Mouse (Mus musculus) lung, embryonic 14.5 days (tissue): Measurements from ENCODE around the gene Tulp2. TPM values are rescaled to one million over a fixed set of nuclear protein-coding genes. Genes with fewer than 3 reads are reported as not detected.
A peak's percentile ranks its signal among the peaks of the same experiment; 100 is the strongest.

Source experiments
- ATAC-seq: fragments of 200-750 bp; cut with Nextera tagmentation; 2 replicates; pipeline ENCODE4 v1.8.0; 2017; ENCODE audit warnings: mild to moderate bottlenecking, moderate TSS enrichment, moderate library complexity; ENCODE audit not compliant: insufficient read depth
- DNase-seq: peaks from one replicate; pipeline ENCODE4 v3.0.0-alpha.2; 2015
- H3K27ac ChIP-seq: fragments of 300-500 bp; sonication (generic); 2 replicates; pipeline ENCODE4 v1.5.1; 2014; ENCODE audit warnings: low read depth, mild to moderate bottlenecking, moderate library complexity
- H3K27me3 ChIP-seq: fragments of 300-500 bp; sonication (generic); 2 replicates; pipeline ENCODE4 v1.6.1; 2014; ENCODE audit warnings: low read length, control low read depth; ENCODE audit not compliant: insufficient read depth
- H3K36me3 ChIP-seq: fragments of 300-500 bp; sonication (generic); 2 replicates; pipeline ENCODE4 v1.6.1; 2014; ENCODE audit warnings: control low read depth; ENCODE audit not compliant: insufficient read depth
- H3K4me1 ChIP-seq: fragments of 300-500 bp; sonication (generic); 2 replicates; pipeline ENCODE4 v1.6.1; 2014; ENCODE audit warnings: antibody characterized with exemption, control low read depth; ENCODE audit not compliant: insufficient read depth
- H3K4me2 ChIP-seq: fragments of 300-500 bp; sonication (generic); 2 replicates; pipeline ENCODE4 v1.6.1; 2014; ENCODE audit warnings: mild to moderate bottlenecking
- H3K4me3 ChIP-seq: fragments of 300-500 bp; sonication (generic); 2 replicates; pipeline ENCODE4 v1.5.1; 2014; ENCODE audit warnings: low read depth, low read length
- H3K9ac ChIP-seq: fragments of 300-500 bp; sonication (generic); 2 replicates; pipeline ENCODE4 v1.6.1; 2014
- H3K9me3 ChIP-seq: fragments of 300-500 bp; sonication (generic); 2 replicates; pipeline ENCODE4 v1.6.1; 2016; ENCODE audit warnings: low read depth, low read length, control low read depth
- CTCF ChIP-seq: IDR thresholded peaks from 2 replicates; pipeline ENCODE4 v1.5.1; 2016; ENCODE audit warnings: antibody characterized with exemption, low read depth
- WGBS: fragments of 180-500 bp; shearing (Covaris S2); extraction: QIAGEN DNeasy Blood & Tissue Kit; methylation state at CpG from one replicate; pipeline ENCODE4 v1.1.7; 2014; 5-methylcytosine and 5-hydroxymethylcytosine counted together
- polyA plus RNA-seq: library from polyadenylated mRNA; unstranded; fragments of >200 nt; fragmentation: Nextera tagmentation; extraction: Ambion mirVana; gene quantifications from 2 replicates; pipeline ENCODE4 v1.2.1, GENCODE M21; 2014

Tulp2 gene
- polyA plus RNA-seq, 1 experiment from 2014 or later = 0.86 TPM

DNA sequence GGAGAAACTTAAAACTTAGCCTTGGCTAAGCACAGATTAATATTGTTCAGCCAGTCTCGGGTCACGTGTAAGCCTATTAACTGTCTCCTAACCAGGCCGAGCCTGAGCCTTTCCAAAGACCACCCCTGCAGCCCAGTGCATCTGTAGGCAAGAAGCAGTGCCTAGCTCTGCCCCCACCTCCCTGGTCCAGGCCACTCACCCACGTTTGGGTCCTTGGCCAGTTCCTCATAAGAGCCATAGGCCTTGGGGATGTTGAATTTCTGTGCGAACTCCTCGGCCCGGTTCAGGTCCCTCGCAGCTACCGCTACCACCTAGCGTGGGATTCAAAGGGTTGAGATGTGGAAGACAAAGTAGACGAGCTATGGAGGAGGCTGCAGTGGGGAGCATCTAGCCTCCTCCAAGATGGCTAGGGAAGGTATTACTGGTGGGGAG lies 6.2 kb downstream of the Tulp2 start:
- ATAC-seq (no peak; the same call in 1 of the 2 replicates), DNase-seq (no peak)
- 33% methylated on average over 11 of the region's 11 CpGs for WGBS
- H3K27me3 ChIP-seq = no peaks in the 10 kb centered on the region
- peak overlapping the region; percentile 45 for H3K4me3 ChIP-seq
- peak overlapping the region; percentile 64 for H3K9ac ChIP-seq
- peak overlapping the region; percentile 73 for H3K4me2 ChIP-seq
- H3K4me1 ChIP-seq = no peaks in the 10 kb centered on the region
- no peak for TF ChIP-seq CTCF
- H3K9me3 ChIP-seq = no peaks in the 10 kb centered on the region
- H3K27ac ChIP-seq = peak overlapping the region; percentile 77
- peaks cover 2% of the 10 kb centered on the region for H3K36me3 ChIP-seq

DNA sequence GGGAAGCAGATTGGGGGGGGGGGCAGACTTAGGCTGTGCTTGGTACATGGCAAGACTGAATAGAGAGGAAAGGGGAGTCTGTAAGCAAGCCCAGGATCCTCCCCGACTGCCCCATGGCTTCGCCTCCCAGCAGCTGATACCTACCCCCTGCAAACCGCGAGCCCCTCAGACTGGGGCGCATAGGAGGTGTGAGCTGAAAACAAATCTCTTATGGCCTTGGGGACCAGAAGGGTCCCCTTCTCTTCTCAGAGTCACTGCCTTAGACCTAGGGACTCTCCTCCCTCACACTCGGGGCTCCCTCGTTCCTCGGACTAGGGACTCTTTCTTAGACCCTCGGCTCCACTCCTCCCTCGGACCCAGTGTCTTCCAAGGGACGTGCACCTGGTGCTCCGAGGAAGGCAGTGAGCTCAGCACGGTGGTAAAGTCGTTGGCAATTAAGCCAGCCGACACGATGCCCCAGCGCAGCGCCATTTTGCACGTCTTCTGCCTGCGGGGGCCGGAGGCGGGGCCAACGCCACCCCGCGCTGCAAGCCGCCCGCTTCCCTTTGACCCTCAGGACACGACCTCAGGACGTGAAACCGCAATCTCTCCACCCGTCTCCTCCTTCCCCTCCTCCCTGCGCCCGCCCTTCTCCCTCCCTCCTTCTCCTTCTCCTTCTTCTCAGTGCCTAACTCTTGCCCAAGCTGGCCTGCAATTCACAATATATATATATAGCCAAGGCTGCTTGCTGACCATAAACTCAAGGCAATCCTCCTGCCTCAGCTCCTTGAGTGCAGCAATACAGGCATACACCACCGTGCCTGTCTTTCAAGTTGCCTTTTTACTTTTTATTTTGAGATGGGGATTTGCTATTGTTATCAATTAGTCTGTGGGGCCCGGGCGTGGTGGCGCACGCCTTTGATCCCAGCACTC lies 6.9 kb downstream of the Tulp2 start, which contains the start of gene Dhdh:
TSS of gene Dhdh (minus strand) at position 513 of the 912 bp plus-strand sequence.
- peak within 1 kb of the TSS; percentile 64 for H3K9ac ChIP-seq
- peaks cover 9% of the 10 kb centered on the region for H3K36me3 ChIP-seq
- no peaks in the 10 kb centered on the region for H3K27me3 ChIP-seq
- H3K4me3 ChIP-seq = peak within 1 kb of the TSS; percentile 45
- DNase-seq (peak; percentile 70), ATAC-seq (peak; percentile 59)
- H3K9me3 ChIP-seq = no peaks in the 10 kb centered on the region
- no peaks in the 10 kb centered on the region for H3K4me1 ChIP-seq
- no peak for TF ChIP-seq CTCF
- peak within 1 kb of the TSS; percentile 73 for H3K4me2 ChIP-seq
- H3K27ac ChIP-seq = peak within 1 kb of the TSS; percentile 77
- WGBS = 8% methylated on average over 38 of the region's 38 CpGs

DNA sequence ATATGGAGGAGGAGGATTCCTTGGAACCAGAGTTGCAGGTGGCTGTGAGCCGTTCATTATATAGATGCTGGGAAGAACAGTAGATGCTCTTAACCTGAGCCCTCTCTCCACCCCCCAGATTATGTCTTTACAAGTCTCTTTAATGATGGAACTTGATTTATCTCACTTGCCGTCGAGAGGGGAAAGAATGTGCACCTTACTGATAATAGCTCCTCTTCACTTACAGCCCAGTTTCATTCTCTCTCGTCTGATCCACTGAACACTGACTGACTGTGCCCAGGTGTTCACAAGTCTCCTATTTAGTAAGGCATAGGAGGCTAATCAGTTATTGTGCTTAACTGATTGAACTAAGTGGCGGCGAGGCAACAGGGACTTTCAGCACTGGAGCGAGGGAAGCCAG lies 7.9 kb downstream of the Tulp2 start:
- DNase-seq (no peak), ATAC-seq (no peak)
- WGBS = 64% methylated on average over 7 of the region's 7 CpGs
- H3K36me3 ChIP-seq = peaks cover 19% of the 10 kb centered on the region
- no peak overlapping the region for H3K4me3 ChIP-seq
- no peaks in the 10 kb centered on the region for H3K4me1 ChIP-seq
- TF ChIP-seq CTCF = no peak
- H3K27ac ChIP-seq = no peak overlapping the region
- no peak overlapping the region for H3K4me2 ChIP-seq
- H3K9ac ChIP-seq = no peak overlapping the region
- no peaks in the 10 kb centered on the region for H3K27me3 ChIP-seq
- H3K9me3 ChIP-seq = no peaks in the 10 kb centered on the region

DNA sequence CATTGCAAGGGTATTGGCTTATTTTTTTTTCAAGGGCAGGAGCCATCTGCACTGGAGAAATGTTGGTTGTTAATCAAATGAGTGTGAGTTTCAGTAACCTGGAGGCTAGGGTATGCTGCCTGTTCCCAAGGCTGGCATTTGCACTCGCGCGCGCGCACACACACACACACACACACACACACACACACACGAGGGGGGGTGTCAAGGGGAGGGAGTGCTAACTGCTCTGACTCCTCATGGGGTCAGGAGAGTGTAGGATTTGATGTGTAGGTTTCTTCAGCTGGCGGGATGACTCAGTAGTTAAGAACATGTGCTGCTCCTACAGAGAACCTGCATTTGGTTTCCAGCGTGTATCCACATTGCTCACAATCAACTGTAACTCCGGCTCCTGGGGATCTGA lies 9.1 kb downstream of the Tulp2 start:
- ATAC-seq = no peak
- no peak for TF ChIP-seq CTCF

DNA sequence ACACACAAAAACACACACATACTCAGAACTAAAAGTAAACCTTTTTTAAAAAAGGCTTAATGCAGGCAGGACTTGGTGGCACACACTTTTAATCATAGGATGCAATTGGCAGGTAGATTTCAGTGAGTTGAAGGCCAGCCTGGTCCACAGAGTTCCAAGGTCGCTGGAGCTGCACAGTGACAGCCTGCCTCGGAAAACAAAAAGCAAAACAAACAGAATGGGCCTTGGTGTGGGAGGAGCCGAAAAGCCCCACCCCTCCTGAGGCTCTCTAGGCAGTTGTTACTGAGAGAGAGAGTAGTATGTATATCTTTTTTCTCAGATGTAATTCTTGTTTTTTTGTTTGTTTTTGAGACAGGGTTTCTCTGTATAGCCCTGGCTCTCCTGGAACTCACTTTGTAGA lies 9.6 kb downstream of the Tulp2 start:
- Histone ChIP-seq H3K9ac (no peak overlapping the region), H3K4me1 (no peaks in the 10 kb centered on the region), H3K36me3 (peaks cover 36% of the 10 kb centered on the region), H3K4me3 (no peak overlapping the region), H3K27ac (no peak overlapping the region), H3K9me3 (no peaks in the 10 kb centered on the region), H3K4me2 (peak overlapping the region; percentile 37), H3K27me3 (no peaks in the 10 kb centered on the region)
- DNase-seq (no peak), ATAC-seq (no peak; the same call in 1 of the 2 replicates)
- WGBS = 14% methylated on average over 3 of the region's 3 CpGs
- TF ChIP-seq CTCF = no peak

More for the DNA sequence above, 9.1 kb downstream of the Tulp2 start:
- H3K27me3 ChIP-seq = no peaks in the 10 kb centered on the region
- H3K9me3 ChIP-seq = no peaks in the 10 kb centered on the region
- no peak overlapping the region for H3K9ac ChIP-seq
- WGBS = 28% methylated on average over 9 of the region's 9 CpGs
- peaks cover 31% of the 10 kb centered on the region for H3K36me3 ChIP-seq
- H3K4me1 ChIP-seq = no peaks in the 10 kb centered on the region
- H3K4me2 ChIP-seq = peak overlapping the region; percentile 37
- DNase-seq = no peak
- H3K4me3 ChIP-seq = no peak overlapping the region
- H3K27ac ChIP-seq = no peak overlapping the region

DNA sequence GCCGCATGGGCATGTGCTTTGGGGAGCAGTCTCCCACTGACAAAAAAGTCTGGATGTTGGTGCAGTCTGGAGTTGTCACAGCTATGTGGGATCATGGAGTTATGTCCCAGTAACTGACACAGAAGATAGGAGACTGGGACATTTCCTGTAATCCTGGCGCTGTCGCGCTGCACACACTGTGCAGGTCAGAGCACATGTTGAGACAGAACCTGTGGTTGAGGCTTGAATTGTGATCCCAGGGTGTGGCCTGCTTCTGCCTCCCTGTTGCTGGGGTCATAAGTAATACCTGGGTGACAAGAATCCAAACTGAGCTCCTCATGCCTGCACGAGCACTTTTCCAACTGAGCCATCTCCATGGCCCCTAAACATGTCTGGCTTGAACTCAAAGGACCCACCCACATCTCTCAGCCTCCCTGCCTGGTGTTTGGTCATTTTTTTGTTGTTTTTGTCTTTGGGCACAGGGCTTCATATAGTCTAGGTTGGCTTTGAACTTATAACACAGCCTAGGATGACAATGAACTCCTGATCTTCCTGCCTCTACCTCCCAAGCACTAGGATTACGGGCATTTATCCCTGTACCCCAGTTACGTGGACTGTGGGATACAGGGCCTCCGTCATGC lies 10.7 kb downstream of the Tulp2 start:
- Histone ChIP-seq H3K4me1 (no peaks in the 10 kb centered on the region), H3K27me3 (no peaks in the 10 kb centered on the region), H3K4me3 (no peak overlapping the region), H3K4me2 (no peak overlapping the region), H3K9ac (no peak overlapping the region), H3K27ac (no peak overlapping the region), H3K36me3 (peaks cover 46% of the 10 kb centered on the region), H3K9me3 (no peaks in the 10 kb centered on the region)
- 96% methylated on average over 8 of the region's 8 CpGs for WGBS
- DNase-seq (no peak), ATAC-seq (no peak)
- no peak for TF ChIP-seq CTCF

DNA sequence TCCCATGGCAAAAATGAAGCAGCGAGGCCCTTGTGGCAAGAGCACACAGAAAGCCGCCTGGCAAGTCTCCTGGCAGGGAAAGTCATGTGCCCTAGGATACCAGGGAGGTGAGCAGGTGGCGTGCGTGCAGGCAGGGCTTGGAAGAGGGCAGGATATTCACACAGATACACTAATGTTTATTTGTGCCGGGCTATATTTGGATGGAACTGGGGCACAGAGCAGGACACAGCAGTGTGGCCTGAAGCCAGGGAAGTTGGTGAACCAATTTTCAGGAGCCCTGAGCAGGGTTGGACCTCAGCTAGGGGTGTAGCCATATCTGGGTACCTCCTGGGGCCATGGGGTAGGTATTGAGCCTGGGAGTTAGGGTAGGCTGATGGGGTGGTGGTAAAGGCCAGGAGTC lies 11.3 kb downstream of the Tulp2 start:
- ATAC-seq (no peak), DNase-seq (no peak)
- Histone ChIP-seq H3K36me3 (peaks cover 52% of the 10 kb centered on the region), H3K27me3 (no peaks in the 10 kb centered on the region), H3K27ac (no peak overlapping the region), H3K4me1 (no peaks in the 10 kb centered on the region), H3K9me3 (no peaks in the 10 kb centered on the region), H3K4me2 (no peak overlapping the region), H3K9ac (no peak overlapping the region), H3K4me3 (no peak overlapping the region)
- 84% methylated on average over 5 of the region's 5 CpGs for WGBS
- TF ChIP-seq CTCF = no peak
